Mouse (Mus musculus): ENCODE measurements around the gene Olfr1368. TPM values are rescaled to one million over a fixed set of nuclear protein-coding genes. Genes with fewer than 3 reads are reported as not detected.

Gene Olfr1368
- total RNA-seq (2021): not detected

GRCm38 (mm10) chr13:21145767-21146166 lies at the start of gene Olfr1368:
Gene Olfr1368 (minus strand): TSS chr13:21145867.
- intact Hi-C loops (cut with DNase I): no loop called here
- DNase-seq (ENCODE audit: low spot score in 2 of 2): no peak

- intact Hi-C loops (cut with DNase I): no loop called here
- no peak for DNase-seq (ENCODE audit: low spot score in 2 of 2)
These were observed 39.9 kb upstream of the Olfr1368 start for GRCm38 (mm10) chr13:21185521-21185920.

GRCm38 (mm10) chr13:21183661-21184060 lies 38.0 kb upstream of the Olfr1368 start:
- no peak for DNase-seq (ENCODE audit: low spot score in 2 of 2)
- intact Hi-C loops (cut with DNase I): loop anchor here (5.0 kb wide), 1 partner anchor 529 kb away; no protein-coding TSS in a partner anchor

- intact Hi-C loops (cut with DNase I): loop anchor here (5.0 kb wide), 1 partner anchor 529 kb away; no protein-coding TSS in a partner anchor
- no peak for DNase-seq (ENCODE audit: low spot score in 2 of 2)
These were observed 37.4 kb upstream of the Olfr1368 start for GRCm38 (mm10) chr13:21183066-21183465.

GRCm38 (mm10) chr13:21181996-21182395 lies 36.3 kb upstream of the Olfr1368 start:
- intact Hi-C loops (cut with DNase I): loop anchor here (5.0 kb wide), 1 partner anchor 530 kb away; no protein-coding TSS in a partner anchor
- DNase-seq (ENCODE audit: low spot score in 2 of 2): no peak

GRCm38 (mm10) chr13:21180551-21181530 lies 35.2 kb upstream of the Olfr1368 start:
- peak; percentile 43 to 47 for DNase-seq (ENCODE audit: low spot score in 2 of 2)
- intact Hi-C loops (cut with DNase I): loop anchor here (5.0 kb wide), 1 partner anchor 531 kb away; no protein-coding TSS in a partner anchor

GRCm38 (mm10) chr13:21179724-21180550 lies 34.3 kb upstream of the Olfr1368 start:
- DNase-seq (ENCODE audit: low spot score in 2 of 2): peak; percentile 92 to 94
- intact Hi-C loops (cut with DNase I): loop anchor here (5.0 kb wide), 1 partner anchor 532 kb away; no protein-coding TSS in a partner anchor

- DNase-seq (ENCODE audit: low spot score in 2 of 2): no peak
- intact Hi-C loops (cut with DNase I): no loop called here
These were observed 33.7 kb upstream of the Olfr1368 start, which contains the start of gene Trim27 for GRCm38 (mm10) chr13:21179367-21179723. Gene Trim27 (plus strand): TSS chr13:21179445.

GRCm38 (mm10) chr13:21178364-21178763 lies 32.7 kb upstream of the Olfr1368 start:
- intact Hi-C loops (cut with DNase I): no loop called here
- no peak for DNase-seq (ENCODE audit: low spot score in 2 of 2)

GRCm38 (mm10) chr13:21177657-21178056 lies 32.0 kb upstream of the Olfr1368 start:
- intact Hi-C loops (cut with DNase I): no loop called here
- DNase-seq (ENCODE audit: low spot score in 2 of 2): no peak

GRCm38 (mm10) chr13:21176733-21177132 lies 31.1 kb upstream of the Olfr1368 start:
- intact Hi-C loops (cut with DNase I): no loop called here
- DNase-seq (ENCODE audit: low spot score in 2 of 2): no peak

GRCm38 (mm10) chr13:21173072-21173471 lies 27.4 kb upstream of the Olfr1368 start:
- intact Hi-C loops (cut with DNase I): loop anchor here (2.0 kb wide), 1 partner anchor 28 kb away; no protein-coding TSS in a partner anchor
- peak; percentile 73 to 81 for DNase-seq (ENCODE audit: low spot score in 2 of 2)

- DNase-seq (ENCODE audit: low spot score in 2 of 2): peak; percentile 68 to 81
- intact Hi-C loops (cut with DNase I): loop anchor here (2.0 kb wide), 1 partner anchor 28 kb away; no protein-coding TSS in a partner anchor
These were observed 26.8 kb upstream of the Olfr1368 start for GRCm38 (mm10) chr13:21172241-21173027.

- intact Hi-C loops (cut with DNase I): loop anchor here (2.0 kb wide), 1 partner anchor 29 kb away; no protein-coding TSS in a partner anchor
- peak; percentile 52 to 68 for DNase-seq (ENCODE audit: low spot score in 2 of 2)
These were observed 26.0 kb upstream of the Olfr1368 start for GRCm38 (mm10) chr13:21171600-21172150.

- peak in 1 of 2 experiments; percentile 16 for DNase-seq (ENCODE audit: low spot score in 2 of 2)
- intact Hi-C loops (cut with DNase I): no loop called here
These were observed 25.5 kb upstream of the Olfr1368 start for GRCm38 (mm10) chr13:21171156-21171530.

- intact Hi-C loops (cut with DNase I): no loop called here
- DNase-seq (ENCODE audit: low spot score in 2 of 2): no peak
These were observed 24.9 kb upstream of the Olfr1368 start for GRCm38 (mm10) chr13:21170431-21171155.

- DNase-seq (ENCODE audit: low spot score in 2 of 2): peak; percentile 83 to 86
- intact Hi-C loops (cut with DNase I): loop anchor here (2.0 to 10.0 kb wide), 4 partner anchors 87 to 855 kb away; no protein-coding TSS in a partner anchor
These were observed 24.2 kb upstream of the Olfr1368 start for GRCm38 (mm10) chr13:21169657-21170430.

Measured in left cerebral cortex, postnatal 25 days (tissue).